Mouse (Mus musculus) liver, embryonic 16.5 days (tissue): ENCODE measurements at regions not wholly inside any gene's neighbourhood (a gene's known extent, or its start where the extent isn't known, plus 50 kb on each side); places are given as distances from the start of the nearest gene placed in this dataset.

Source experiments
- ATAC-seq: fragments of 200-750 bp; cut with Nextera tagmentation; 2 replicates; pipeline ENCODE4 v1.8.0; 2017; ENCODE audit warnings: low read depth, mild to moderate bottlenecking, moderate number of reproducible peaks, moderate library complexity
- H3K27ac ChIP-seq: fragments of 300-500 bp; sonication (generic); 2 replicates; pipeline ENCODE4 v1.5.1; 2014; ENCODE audit warnings: mild to moderate bottlenecking, low read length
- H3K27me3 ChIP-seq: fragments of 300-500 bp; sonication (generic); 2 replicates; pipeline ENCODE4 v1.6.1; 2014; ENCODE audit warnings: low read depth, low read length, mixed read lengths; ENCODE audit not compliant: control insufficient read depth, insufficient read depth
- H3K36me3 ChIP-seq: fragments of 300-500 bp; sonication (generic); 2 replicates; pipeline ENCODE4 v1.6.1; 2014; ENCODE audit warnings: mild to moderate bottlenecking; ENCODE audit not compliant: control insufficient read depth, insufficient read depth
- H3K4me1 ChIP-seq: fragments of 300-500 bp; sonication (generic); 2 replicates; pipeline ENCODE4 v1.6.1; 2014; ENCODE audit warnings: low read depth, low read length, mixed read lengths; ENCODE audit not compliant: control insufficient read depth
- H3K4me2 ChIP-seq: fragments of 300-500 bp; sonication (generic); 2 replicates; pipeline ENCODE4 v1.6.1; 2014; ENCODE audit warnings: low read depth, low read length, mixed read lengths
- H3K4me3 ChIP-seq: fragments of 300-500 bp; sonication (generic); 2 replicates; pipeline ENCODE4 v1.5.1; 2014; ENCODE audit warnings: low read depth, mild to moderate bottlenecking, low read length
- H3K9ac ChIP-seq: fragments of 300-500 bp; sonication (generic); 2 replicates; pipeline ENCODE4 v1.6.1; 2014; ENCODE audit warnings: low read depth, low read length
- H3K9me3 ChIP-seq: fragments of 300-500 bp; sonication (generic); replicated peaks from 2 replicates; pipeline ENCODE4 v1.6.1; 2016; ENCODE audit warnings: low read length; ENCODE audit not compliant: control insufficient read depth
- WGBS: fragments of 180-500 bp; shearing (Covaris S2); extraction: QIAGEN DNeasy Blood & Tissue Kit; methylation state at CpG from one replicate; pipeline ENCODE4 v1.1.7; 2014; ENCODE audit not compliant: insufficient replicate concordance; 5-methylcytosine and 5-hydroxymethylcytosine counted together

GRCm38 (mm10) chr5:74925769-74926168 is 118.8 kb downstream of the Chic2 start:
- Histone ChIP-seq H3K27ac (no peak overlapping the region), H3K9me3 (no peaks in the 10 kb centered on the region), H3K36me3 (no peaks in the 10 kb centered on the region), H3K4me2 (no peak overlapping the region), H3K27me3 (no peaks in the 10 kb centered on the region), H3K9ac (no peak overlapping the region), H3K4me3 (no peak overlapping the region), H3K4me1 (no peaks in the 10 kb centered on the region)
- no peak for ATAC-seq
- 63% methylated on average over 10 of the region's 10 CpGs for WGBS

- Histone ChIP-seq H3K4me2 (no peak overlapping the region), H3K9me3 (no peaks in the 10 kb centered on the region), H3K4me3 (no peak overlapping the region), H3K4me1 (no peaks in the 10 kb centered on the region), H3K36me3 (no peaks in the 10 kb centered on the region), H3K27ac (no peak overlapping the region), H3K9ac (no peak overlapping the region), H3K27me3 (no peaks in the 10 kb centered on the region)
- 63% methylated on average over 4 of the region's 4 CpGs for WGBS
- no peak for ATAC-seq
Measured at GRCm38 (mm10) chr5:74924031-74924533, 120.5 kb downstream of the Chic2 start.

DNA sequence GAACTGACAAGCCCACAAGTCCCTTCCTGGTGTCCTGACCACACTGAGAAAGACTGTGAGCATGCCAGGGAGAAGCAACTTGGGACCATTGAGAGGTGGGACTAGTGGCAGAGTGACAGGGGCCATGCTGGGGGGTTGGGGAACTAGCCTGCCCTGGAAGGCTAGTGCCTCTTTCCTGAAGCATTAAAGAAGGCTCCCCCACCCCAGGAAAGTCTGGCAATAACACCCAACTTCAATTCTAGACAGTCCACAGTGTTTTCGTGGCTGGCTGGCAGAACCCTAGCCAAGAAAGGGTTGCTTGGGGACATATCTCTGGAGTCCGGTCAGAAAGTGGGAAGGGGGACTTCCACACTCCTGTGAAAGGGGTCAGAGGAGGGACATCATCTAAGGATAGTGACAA is 121.2 kb downstream of the Chic2 start:
- no peaks in the 10 kb centered on the region for H3K9me3 ChIP-seq
- no peaks in the 10 kb centered on the region for H3K27me3 ChIP-seq
- H3K4me2 ChIP-seq = no peak overlapping the region
- H3K4me3 ChIP-seq = no peak overlapping the region
- 38% methylated on average over 2 of the region's 2 CpGs for WGBS
- ATAC-seq = no peak
- H3K27ac ChIP-seq = no peak overlapping the region
- H3K36me3 ChIP-seq = no peaks in the 10 kb centered on the region
- H3K9ac ChIP-seq = no peak overlapping the region
- H3K4me1 ChIP-seq = no peaks in the 10 kb centered on the region

GRCm38 (mm10) chr5:74922881-74923280 is 121.7 kb downstream of the Chic2 start:
- H3K4me1 ChIP-seq = no peaks in the 10 kb centered on the region
- ATAC-seq = no peak
- no peak overlapping the region for H3K9ac ChIP-seq
- no peak overlapping the region for H3K27ac ChIP-seq
- WGBS = 46% methylated on average over 6 of the region's 6 CpGs
- H3K27me3 ChIP-seq = no peaks in the 10 kb centered on the region
- no peaks in the 10 kb centered on the region for H3K9me3 ChIP-seq
- H3K36me3 ChIP-seq = no peaks in the 10 kb centered on the region
- no peak overlapping the region for H3K4me2 ChIP-seq
- no peak overlapping the region for H3K4me3 ChIP-seq

DNA sequence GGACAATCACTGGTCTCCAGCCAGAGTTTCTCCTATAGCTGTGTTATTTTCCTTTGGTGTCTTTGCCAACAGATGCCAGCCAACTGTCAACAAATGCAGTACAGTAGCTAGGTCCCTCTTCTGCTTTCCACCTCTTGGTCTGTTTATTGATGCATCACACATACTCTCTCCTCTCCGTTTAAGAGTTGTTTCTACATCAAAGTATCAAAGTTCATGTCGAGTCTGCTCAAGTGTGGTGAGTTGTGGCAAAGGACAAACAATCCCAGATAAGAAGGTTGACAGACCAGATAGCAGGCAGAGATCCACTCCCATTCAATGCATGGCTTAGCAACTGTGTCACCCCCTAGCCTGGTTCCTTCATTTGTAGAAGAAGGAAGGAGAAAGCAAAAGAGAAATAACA is 123.6 kb downstream of the Chic2 start:
- Histone ChIP-seq H3K4me1 (no peaks in the 10 kb centered on the region), H3K4me3 (no peak overlapping the region), H3K4me2 (no peak overlapping the region), H3K36me3 (no peaks in the 10 kb centered on the region), H3K9me3 (no peaks in the 10 kb centered on the region), H3K27me3 (no peaks in the 10 kb centered on the region), H3K9ac (no peak overlapping the region), H3K27ac (no peak overlapping the region)
- WGBS = 11% methylated on average over 2 of the region's 2 CpGs
- ATAC-seq = no peak

DNA sequence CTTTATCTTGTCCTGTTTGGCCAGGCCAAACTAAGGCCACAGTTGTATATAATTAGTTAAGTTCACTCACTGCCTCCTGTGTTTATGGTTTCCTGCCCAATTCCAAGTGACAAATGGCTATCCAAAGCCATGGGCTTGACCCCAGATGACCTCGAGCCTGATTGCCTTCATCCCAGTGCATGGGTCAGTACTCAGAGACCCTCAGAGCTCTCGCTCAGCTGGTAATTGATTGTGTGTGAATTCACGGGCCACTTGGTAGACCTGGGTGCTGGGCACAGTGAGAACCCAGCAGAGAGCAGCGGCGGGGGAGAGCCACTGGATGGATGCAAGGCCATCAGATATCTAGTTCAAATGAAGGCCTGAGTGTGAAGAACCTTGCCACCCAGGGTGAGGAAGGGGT is 124.1 kb downstream of the Chic2 start:
- H3K9ac ChIP-seq = no peak overlapping the region
- no peaks in the 10 kb centered on the region for H3K9me3 ChIP-seq
- H3K27ac ChIP-seq = no peak overlapping the region
- H3K27me3 ChIP-seq = no peaks in the 10 kb centered on the region
- WGBS = 37% methylated on average over 5 of the region's 5 CpGs
- ATAC-seq = no peak
- no peaks in the 10 kb centered on the region for H3K36me3 ChIP-seq
- no peak overlapping the region for H3K4me3 ChIP-seq
- H3K4me2 ChIP-seq = no peak overlapping the region
- no peaks in the 10 kb centered on the region for H3K4me1 ChIP-seq

GRCm38 (mm10) chr5:74905504-74906061 is 139.0 kb downstream of the Chic2 start:
- no peak overlapping the region for H3K4me3 ChIP-seq
- ATAC-seq = 0 out of 2 replicates have a peak, but pooled peaks have one; percentile 21

GRCm38 (mm10) chr5:74904927-74905503 is 139.6 kb downstream of the Chic2 start:
- no peak for ATAC-seq
- H3K36me3 ChIP-seq = no peaks in the 10 kb centered on the region
- 49% methylated on average over 7 of the region's 7 CpGs for WGBS
- H3K27ac ChIP-seq = no peak overlapping the region
- H3K9ac ChIP-seq = no peak overlapping the region
- no peak overlapping the region for H3K4me3 ChIP-seq
- no peak overlapping the region for H3K4me2 ChIP-seq
- H3K4me1 ChIP-seq = no peaks in the 10 kb centered on the region
- H3K27me3 ChIP-seq = no peaks in the 10 kb centered on the region
- H3K9me3 ChIP-seq = no peaks in the 10 kb centered on the region

More at GRCm38 (mm10) chr5:74905504-74906061, 139.0 kb downstream of the Chic2 start:
- Histone ChIP-seq H3K9me3 (no peaks in the 10 kb centered on the region), H3K27me3 (no peaks in the 10 kb centered on the region), H3K27ac (no peak overlapping the region), H3K36me3 (no peaks in the 10 kb centered on the region), H3K4me1 (no peaks in the 10 kb centered on the region), H3K4me2 (no peak overlapping the region), H3K9ac (no peak overlapping the region)
- WGBS = 21% methylated on average over 7 of the region's 7 CpGs

- Histone ChIP-seq H3K9me3 (no peaks in the 10 kb centered on the region), H3K4me2 (no peak overlapping the region), H3K9ac (no peak overlapping the region), H3K27me3 (no peaks in the 10 kb centered on the region), H3K4me3 (no peak overlapping the region), H3K27ac (no peak overlapping the region), H3K36me3 (no peaks in the 10 kb centered on the region), H3K4me1 (no peaks in the 10 kb centered on the region)
- ATAC-seq = no peak
- 51% methylated on average over 3 of the region's 3 CpGs for WGBS
Measured at GRCm38 (mm10) chr5:74904327-74904726, 140.2 kb downstream of the Chic2 start.
